Mouse (Mus musculus) common myeloid progenitor, adult 5-6 weeks (primary cell): ENCODE data around the gene Gpc1. TPM values are rescaled to one million over a fixed set of nuclear protein-coding genes. Genes with fewer than 3 reads are reported as not detected.

Experiments used
- ATAC-seq: replicated peaks from 2 replicates; pipeline ENCODE4 v1.8.0; 2016; ENCODE audit warnings: low read depth, mild to moderate bottlenecking, moderate TSS enrichment, inconsistent platforms; ENCODE audit not compliant: poor library complexity, severe bottlenecking
- total RNA-seq: library from RNA; stranded (forward); fragments of 200-1000, 187-1606 nt; gene quantifications from 2 replicates; pipeline ENCODE4 v1.2.3, GENCODE M21; 2017

Gpc1 gene
- total RNA-seq, 1 experiment from 2014 or later: 11.8 TPM

- no peak for ATAC-seq
Measured at GRCm38 (mm10) chr1:92875360-92876111, 44.1 kb downstream of the Gpc1 start.

- no peak for ATAC-seq
Measured at GRCm38 (mm10) chr1:92877431-92877978, 46.1 kb downstream of the Gpc1 start.

- no peak for ATAC-seq
Measured at GRCm38 (mm10) chr1:92878066-92878741, 46.8 kb downstream of the Gpc1 start.

- no peak for ATAC-seq
Measured at GRCm38 (mm10) chr1:92879266-92879665, 47.8 kb downstream of the Gpc1 start.

- ATAC-seq: no peak
Measured at GRCm38 (mm10) chr1:92880101-92880500, 48.7 kb downstream of the Gpc1 start.

- no peak for ATAC-seq
Measured at GRCm38 (mm10) chr1:92881982-92882381, 50.5 kb downstream of the Gpc1 start.

GRCm38 (mm10) chr1:92888901-92889655 is 57.6 kb downstream of the Gpc1 start:
- ATAC-seq: no peak

- ATAC-seq: no peak
Measured at GRCm38 (mm10) chr1:92892791-92893190, 61.3 kb downstream of the Gpc1 start.

GRCm38 (mm10) chr1:92893896-92894295 is 62.5 kb downstream of the Gpc1 start:
- no peak for ATAC-seq

- ATAC-seq: peak; percentile 97
Measured at GRCm38 (mm10) chr1:92895089-92895488, 63.6 kb downstream of the Gpc1 start.

- no peak for ATAC-seq
Measured at GRCm38 (mm10) chr1:92902786-92903185, 71.3 kb downstream of the Gpc1 start, which contains the start of gene Ankmy1. TSS of gene Ankmy1 (minus strand) at chr1:92902906.

GRCm38 (mm10) chr1:92903627-92904026 is 72.2 kb downstream of the Gpc1 start:
- no peak for ATAC-seq

GRCm38 (mm10) chr1:92905703-92906310 is 74.4 kb downstream of the Gpc1 start:
- no peak for ATAC-seq

GRCm38 (mm10) chr1:92906779-92907631 is 75.6 kb downstream of the Gpc1 start, which contains the start of gene Dusp28:
TSS of gene Dusp28 (plus strand) at chr1:92906981.
- peak; percentile 76 for ATAC-seq

GRCm38 (mm10) chr1:92907632-92908360 is 76.4 kb downstream of the Gpc1 start:
- ATAC-seq: peak; percentile 7

GRCm38 (mm10) chr1:92908664-92909063 is 77.2 kb downstream of the Gpc1 start:
- ATAC-seq: no peak

- no peak for ATAC-seq
Measured at GRCm38 (mm10) chr1:92909068-92909467, 77.6 kb downstream of the Gpc1 start.
